Mouse (Mus musculus) frontal cortex, adult 2 months (tissue): ENCODE results near the gene Nfatc3. TPM values are rescaled to one million over a fixed set of nuclear protein-coding genes. Genes with fewer than 3 reads are reported as not detected.

Experiments used
- DNase-seq, 2 experiments: peaks; one replicate each; pipeline ENCODE4 v3.0.0; 2022; ENCODE audit warnings: low spot score in 1 of 2; ENCODE audit errors: extremely low spot score in 1 of 2
- polyA plus RNA-seq: library from polyadenylated mRNA; depleted of rRNA; stranded (reverse); fragments of >200 nt; gene quantifications from 2 replicates; pipeline ENCODE4 v1.2.3, GENCODE M21; 2012

Gene Nfatc3
- polyA plus RNA-seq, 1 experiment: 7.7 TPM

DNA sequence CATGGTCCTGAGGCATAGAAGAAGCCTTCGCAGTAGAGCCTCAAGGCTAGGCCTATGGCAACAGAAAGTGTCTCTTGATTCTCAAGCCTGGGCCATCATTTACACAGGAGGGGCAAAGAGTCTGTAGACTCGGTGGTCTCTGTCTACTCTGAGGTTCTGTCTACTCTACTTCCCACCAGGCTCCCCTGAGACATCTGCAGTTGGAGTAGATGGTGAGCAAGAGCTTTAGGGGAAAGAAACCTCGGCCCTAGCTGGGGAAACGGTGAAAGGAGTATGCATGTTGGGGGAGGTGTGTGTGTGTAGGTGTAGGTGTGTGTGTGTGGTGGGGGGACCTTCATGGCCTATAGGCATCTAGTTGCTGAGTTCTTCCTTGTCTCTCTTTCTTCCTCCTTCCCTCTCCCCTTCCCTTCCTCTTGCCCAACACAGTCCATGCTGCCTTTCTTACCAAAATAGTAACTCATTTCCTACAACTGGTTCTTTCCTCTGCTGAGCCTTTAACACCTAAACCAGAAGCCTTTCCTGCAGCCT lies 2.1 kb upstream of the Nfatc3 start:
- DNase-seq: no peak

DNA sequence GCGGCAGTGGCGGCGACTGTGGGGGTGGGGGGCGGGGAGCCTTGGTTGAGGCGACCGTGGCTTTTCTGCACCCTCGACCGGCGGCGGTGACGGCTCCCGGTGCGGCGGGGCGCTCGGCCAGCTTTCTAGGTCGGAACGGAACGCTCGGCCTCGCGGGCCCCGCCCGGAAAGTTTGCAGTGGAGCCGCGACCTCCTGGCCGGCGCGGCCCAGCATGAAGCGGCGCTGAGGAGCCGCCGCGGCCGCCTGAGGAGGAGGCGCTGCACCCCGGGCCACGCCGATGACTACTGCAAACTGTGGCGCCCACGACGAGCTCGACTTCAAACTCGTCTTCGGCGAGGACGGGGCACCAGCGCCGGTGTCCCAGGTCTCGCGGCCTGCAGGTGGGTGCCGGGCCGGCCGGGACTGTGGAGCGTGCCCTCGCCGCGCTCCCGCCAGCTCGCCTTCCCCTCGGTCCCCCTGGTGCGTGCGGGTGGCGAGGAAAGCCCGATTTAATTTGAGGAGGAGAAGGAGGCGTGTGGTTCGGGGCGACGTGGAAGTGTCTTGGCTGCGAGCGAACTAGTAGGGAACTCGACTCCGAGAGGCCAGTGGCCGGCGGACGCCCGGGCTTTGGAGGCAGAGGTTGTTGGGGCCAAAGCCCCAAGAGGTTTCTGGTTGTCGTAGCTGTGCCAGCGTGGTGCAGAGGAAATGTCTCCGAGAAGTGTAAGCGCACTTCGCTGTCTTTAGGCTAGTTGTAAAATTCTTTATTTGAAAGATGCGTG lies 1.2 kb downstream of the Nfatc3 start:
- peak in 1 of 2 experiments; percentile 34 for DNase-seq

DNA sequence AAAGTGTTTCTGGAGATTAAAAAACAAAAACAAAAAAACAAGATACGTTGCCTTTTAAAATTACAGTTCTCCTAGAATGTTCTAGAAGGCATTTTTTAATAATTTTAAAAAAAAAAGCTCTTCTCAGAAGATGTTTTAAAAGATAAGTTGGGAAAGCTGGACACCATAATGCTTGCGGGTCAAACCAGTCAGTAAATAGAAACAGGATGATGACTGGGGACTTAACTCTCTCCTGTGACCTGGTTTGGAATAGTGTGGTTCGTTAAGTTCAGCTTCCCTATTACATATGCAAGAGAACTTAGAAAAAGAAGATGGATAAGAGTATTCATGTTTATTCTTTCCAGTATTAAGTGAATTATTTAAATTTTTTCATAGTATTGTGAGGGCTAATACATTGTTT lies 1.9 kb downstream of the Nfatc3 start:
- no peak for DNase-seq

DNA sequence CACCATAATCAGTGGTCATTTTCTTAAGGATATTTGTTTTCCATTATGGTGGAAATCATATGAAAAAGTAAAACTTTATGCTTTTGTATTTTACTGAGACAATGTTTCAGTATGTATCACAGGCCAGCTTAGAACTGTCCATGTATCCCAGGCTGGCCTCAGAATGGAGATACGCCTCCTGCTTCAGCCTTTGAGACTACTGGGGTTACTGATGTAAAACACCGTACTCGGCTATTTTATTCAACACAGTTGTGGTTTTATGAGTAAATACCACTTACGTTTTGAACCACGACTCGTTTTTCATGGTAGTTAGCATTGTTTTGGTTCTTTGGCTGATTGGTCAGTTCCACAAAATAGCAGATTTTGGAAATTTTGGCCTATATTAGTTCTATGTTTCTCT lies 3.0 kb downstream of the Nfatc3 start:
- DNase-seq: no peak

DNA sequence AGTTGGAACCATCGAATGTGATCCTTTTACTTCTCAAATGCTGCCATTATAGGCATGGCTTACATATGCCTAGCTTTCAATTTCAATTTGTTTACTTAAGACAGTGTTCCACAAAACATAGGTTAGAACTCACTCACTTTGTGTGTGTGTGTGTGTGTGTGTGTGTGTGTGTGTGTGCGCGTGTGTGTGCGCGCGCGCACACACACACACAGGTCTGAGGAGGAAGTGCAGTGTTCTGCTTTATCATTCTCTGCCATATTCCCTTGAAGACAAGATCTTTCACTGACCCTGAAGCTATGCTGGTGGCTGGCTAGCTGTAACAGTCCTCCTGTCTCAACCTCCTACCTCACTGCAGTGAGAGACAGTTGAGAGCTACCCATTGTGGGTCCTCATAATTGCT lies 4.4 kb downstream of the Nfatc3 start:
- DNase-seq: no peak

DNA sequence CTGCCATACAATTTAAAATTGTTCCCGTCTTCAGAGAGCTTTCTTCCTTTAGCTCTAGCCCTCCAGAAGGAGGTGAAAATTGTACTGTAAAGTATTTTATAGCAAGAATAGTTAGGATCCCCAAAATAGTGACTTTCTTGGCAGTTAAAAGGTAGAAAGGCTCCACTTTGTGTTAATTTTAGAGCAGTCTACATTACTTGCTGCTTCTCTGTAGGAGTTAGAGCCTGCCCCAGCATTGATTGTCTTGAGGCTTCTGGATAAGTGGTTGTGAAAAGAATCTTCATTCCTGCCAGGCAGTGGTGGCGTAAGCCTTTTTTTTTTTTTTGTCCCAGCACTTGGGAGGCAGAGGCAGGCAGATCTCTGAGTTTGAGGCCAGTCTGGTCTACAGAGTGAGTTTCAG lies 8.1 kb downstream of the Nfatc3 start:
- peak in 1 of 2 experiments; percentile 45 for DNase-seq

DNA sequence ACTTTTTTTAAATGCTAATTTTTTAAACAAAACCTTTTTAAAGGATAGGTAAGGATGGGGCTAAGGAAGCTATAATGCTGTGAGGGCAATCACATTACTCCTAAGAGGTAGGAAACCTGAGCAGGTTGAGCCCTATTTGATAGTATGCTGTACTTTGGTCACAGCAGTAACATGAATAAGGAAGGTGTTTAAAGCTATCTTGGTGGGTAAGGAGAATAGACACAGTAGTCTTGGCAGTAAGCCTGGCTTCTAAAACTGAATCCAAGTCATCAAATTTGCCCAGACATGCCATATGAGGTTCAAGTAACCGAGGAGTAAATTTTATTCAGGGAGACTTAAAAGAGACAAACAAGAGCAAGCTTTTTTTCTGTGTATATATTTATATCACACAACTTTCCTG lies 10.9 kb downstream of the Nfatc3 start:
- peak in 1 of 2 experiments; percentile 41 for DNase-seq

DNA sequence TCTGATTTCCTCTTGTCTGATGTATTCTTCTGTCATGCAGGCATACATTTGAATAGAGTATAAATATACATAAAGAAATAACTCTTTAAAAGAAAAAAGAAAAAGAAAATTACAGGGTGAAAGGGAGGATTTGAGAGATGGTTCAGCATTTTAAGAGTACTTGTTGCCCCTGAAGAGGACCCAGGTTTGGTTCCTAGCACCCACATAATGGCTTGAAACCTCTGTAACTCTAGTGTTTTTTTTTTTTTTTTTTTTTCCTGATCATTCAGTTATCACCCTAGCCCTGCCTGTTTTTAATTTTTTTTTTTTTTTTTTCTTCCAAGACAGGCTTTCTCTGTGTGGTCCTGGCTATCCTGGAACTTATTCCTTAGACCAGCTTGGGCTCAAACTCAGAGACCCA lies 13.5 kb downstream of the Nfatc3 start:
- no peak for DNase-seq

DNA sequence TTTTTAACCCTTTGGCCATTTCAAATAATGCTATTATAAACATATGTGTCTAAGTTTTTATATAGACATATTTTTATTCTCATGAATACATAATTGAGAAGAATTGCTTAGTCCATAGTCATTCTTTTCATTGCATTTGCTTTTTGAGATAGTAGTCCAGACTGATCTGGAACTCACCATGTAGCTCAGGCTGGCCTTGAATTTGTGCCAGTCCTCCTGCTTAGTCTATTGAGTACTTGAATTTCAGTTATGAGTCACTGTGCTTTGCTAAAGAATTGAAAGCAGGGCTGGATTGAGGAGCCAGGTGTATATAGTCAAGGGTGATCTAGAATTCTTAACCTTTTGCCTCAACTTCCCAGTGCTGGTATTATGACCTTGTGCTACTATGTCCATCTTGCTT lies 15.6 kb downstream of the Nfatc3 start:
- no peak for DNase-seq

DNA sequence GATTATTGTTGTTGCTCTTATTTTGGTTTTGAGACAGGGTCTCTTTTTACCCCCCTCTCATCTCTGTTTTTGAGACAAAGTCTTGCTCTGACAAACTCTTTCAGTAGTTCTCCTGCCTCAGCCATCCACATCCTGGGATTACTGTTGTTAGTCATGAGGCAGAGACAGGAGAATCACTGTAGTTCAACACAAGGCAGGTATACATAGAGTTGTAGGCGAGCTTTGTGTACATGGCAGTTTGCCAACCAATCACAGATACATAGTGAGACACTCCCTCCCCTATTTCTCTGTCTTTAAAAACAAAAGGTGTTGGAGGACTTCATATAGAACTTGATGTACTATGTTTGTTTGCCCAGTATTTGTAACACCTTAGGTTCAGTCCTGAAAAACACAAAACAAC lies 16.0 kb downstream of the Nfatc3 start:
- no peak for DNase-seq

DNA sequence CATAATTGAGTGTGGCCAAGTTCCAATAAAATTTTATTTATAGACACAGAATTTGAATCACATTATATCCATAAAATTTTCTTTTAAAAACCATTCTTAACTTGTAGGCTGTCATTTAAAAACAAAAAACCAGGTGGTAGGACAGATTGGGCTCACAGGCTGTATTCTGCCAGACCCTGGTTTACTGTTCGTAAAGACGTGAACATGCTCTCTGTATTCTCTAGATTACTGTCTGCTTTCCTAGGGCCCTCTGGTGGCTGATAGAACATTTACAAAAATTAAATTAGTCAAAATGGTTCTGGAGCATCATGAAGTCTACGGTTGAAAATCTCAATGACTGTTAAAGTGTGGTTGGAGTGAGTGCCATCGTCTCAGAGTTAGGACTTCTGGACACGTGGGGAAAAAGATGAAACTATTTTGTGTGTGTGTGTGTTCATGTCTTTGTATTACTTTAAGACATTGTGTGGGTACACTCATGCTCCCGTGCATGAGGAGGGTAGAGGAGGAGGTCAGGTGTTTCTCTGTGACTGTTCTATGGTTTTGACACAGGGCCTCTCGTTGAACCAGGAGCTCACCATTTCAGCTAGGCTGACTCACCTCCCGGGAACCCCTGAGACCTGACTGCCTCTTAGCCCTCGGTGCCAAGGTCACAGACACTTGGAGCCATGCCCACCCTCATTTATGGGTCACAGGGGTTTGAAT lies 16.7 kb downstream of the Nfatc3 start:
- DNase-seq: peak in 1 of 2 experiments; percentile 43

DNA sequence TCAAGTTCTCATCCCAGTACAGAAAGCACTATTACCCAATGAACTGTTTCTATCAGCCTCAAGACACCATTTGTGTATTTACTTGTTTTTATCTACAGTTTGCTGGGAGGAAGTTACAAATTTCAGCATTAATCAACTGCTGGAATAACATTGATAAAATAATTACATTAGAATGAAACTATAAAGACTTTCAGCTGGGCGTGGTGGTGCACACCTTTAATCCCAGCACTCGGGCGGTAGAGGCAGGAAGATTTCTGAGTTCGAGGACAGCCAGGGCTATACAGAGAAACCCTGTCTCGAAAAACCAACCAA lies 17.2 kb downstream of the Nfatc3 start:
- DNase-seq: no peak

DNA sequence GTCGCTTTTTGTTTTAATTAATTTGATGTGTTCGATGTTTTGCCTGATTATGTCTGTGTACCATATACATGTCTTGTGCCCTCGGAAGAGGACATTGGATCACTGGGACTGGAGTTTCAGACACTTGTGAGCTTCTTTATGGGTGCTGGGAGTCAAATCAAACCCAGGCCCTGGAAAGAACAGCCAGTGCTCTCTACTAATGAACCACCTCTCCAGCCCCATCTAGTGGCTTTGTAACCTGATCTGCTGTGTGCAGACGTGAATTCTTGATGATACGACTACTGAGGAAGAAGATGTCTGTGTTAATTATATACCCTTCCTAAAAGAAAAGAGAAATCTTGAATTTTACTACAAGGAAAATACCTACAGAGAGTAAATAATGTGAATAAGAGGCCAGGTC lies 18.0 kb downstream of the Nfatc3 start:
- peak in 1 of 2 experiments; percentile 43 for DNase-seq

DNA sequence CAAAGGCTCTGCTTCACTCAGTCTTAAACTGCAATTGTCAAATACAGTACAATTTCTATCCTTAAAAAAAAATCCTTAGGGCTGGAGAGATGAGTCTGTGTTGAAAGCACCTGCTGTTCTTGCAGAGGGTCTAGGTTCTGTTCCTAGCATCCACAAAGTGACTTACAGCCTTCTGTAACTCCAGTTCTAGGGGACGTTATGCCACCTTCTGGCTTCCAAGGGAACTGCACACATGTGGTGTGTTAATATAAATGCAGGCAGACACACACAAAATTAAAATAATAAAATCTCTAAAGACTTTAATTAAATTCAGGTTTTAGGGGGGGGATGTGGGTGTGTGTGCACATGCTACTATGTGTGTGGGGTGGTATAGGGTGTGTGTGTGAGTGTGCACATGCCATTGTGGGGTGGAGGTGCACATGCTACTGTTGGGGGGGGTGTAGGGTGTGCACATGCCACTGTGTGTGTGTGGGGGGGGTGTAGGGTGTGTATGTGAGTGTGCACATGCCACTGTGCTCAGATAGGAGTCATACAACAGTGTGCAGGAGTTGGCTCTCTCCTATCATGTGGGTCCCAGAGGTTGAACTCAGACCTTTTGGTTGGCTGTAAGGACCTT lies 18.9 kb downstream of the Nfatc3 start:
- DNase-seq: no peak

DNA sequence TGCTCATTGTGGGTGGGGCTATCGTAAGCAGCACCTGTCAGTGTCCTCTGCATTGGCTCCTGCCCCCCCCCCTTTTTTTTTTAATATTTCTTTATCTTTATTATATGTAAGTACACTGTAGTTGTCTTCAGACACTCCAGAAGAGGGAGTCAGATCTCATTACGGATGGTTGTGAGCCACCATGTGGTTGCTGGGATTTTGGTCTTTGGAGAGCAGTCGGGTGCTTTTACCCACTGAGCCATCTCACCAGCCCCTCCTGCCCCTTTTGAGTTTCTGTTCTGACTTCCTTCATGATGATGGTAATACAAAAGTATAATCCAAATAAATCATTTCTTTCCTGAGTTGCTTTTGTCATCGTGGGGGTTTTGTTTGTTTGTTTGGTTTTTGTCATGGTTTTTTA lies 43.7 kb downstream of the Nfatc3 start:
- no peak for DNase-seq

DNA sequence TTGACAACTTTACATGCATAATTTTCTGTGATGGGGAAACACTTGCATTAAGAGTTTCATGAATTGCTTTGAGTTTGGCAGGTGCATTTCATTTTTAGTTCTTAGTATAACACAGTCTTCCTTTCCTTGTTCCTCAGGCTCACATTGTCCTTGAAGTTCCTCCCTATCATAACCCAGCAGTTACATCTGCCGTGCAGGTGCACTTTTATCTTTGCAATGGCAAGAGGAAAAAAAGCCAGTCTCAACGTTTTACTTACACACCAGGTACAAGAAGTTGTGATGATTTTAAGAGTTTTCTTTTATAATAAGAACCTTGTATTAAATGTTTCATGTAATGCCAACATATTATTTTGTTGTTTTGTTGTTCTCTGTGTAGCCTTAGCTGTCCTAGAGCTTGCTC lies 45.2 kb downstream of the Nfatc3 start:
- no peak for DNase-seq

DNA sequence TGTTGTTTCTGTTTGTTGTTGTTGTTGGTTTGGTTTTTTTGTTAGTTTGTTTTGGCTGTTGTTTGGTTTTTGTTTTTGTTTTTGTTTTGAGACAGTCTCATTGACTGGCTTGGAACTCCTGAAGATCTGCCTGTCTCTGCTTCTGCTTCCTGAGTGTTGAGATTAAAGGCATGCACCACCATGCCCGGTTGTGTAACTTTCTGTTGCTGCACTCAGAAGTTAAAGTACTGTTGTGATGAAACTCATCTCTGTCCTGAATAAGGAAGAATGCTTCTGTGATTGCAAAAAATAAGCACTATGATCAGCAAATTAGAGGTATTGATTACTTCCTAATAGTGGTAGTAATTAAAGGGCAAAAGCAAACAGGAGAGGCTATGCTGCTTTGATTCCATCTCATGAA lies 47.6 kb downstream of the Nfatc3 start:
- DNase-seq: no peak

DNA sequence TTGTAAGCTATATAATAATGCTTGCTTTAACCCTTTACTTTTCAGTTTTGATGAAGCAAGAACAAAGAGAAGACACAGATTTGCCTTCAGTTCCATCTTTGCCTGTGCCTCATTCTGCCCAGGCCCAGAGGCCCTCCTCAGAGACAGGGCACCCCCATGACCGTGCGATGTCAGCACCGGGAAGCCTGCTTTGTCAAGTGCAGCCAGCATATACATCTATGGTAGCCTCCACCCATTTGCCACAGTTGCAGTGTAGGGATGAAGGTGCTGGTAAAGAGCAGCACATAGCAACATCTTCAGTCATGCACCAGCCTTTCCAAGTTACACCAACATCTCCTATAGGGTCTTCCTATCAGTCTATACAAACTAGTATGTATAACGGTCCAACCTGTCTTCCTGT lies 49.4 kb downstream of the Nfatc3 start:
- no peak for DNase-seq

DNA sequence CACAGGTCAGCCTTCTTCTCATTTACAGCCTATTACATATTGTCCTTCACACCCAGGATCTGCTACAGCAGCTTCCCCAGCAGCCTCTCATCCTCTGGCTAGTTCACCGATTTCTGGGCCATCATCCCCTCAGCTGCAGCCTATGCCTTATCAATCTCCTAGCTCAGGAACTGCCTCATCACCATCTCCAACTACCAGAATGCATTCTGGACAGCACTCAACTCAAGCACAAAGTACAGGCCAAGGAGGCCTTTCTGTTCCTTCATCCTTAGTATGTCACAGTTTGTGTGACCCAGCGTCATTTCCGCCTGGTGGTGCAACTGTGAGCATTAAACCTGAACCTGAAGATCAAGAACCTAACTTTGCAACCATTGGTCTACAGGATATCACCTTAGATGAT lies 50.1 kb downstream of the Nfatc3 start:
- DNase-seq: peak in 1 of 2 experiments; percentile 27

DNA sequence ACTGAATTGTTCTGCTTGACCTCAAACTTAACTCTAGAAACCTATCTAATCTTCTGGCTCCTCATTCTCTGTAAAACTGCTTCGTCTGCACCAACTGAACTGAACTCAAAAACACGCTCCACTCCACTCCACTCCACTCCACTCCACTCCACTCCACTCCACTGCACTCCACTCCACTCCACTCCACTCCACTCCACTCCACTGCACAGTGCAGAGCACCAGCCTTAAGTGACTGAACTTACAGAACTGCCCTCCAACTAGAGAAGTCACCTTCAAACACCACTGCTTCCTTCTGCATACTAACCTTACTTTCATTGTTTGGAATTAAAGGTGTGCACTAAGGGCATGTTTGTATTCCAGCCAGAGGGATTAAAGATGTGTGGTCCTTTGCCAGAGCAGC lies 53.4 kb downstream of the Nfatc3 start:
- no peak for DNase-seq

DNA sequence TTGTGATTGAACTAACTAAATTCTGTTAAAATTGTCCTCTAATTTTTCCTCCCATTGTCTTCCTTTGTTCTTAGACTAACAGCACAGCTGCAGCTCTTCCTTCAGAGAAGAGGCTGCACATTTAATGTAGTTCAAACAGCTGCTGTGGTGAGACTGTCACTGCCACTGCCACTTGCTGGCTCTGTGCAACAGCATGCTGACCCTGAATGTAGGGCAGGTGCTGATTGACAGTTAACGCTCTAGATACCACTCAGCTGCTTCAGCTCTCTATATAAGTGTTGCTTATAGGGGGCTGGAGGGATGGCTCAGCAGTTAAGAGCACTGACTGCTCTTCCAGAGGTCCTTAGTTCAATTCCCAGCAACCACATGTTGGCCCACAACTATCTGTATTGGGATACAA lies 53.9 kb downstream of the Nfatc3 start:
- DNase-seq: no peak

DNA sequence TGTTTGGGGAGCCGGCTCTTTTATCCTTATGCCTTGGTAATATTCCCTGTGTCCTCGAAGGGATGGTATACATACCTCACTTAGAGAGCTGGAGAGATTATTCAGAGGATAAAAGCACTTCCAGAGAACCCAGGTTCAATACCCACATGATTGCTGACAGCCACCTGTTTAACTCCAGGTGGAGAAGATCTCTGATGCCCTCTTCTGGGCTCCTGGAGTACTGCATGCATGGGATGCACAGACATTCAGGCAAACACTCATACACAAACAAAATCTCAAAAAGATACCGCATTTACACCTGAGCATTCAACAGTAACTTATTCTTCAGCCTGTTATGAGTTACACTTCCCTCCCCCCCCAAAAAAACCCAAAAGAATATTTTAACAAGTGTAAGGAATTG lies 57.3 kb downstream of the Nfatc3 start:
- no peak for DNase-seq
